Mouse (Mus musculus) heart, postnatal 10 days (tissue): ENCODE data around the gene Cab39. TPM values are rescaled to one million over a fixed set of nuclear protein-coding genes. Genes with fewer than 3 reads are reported as not detected.
A peak's percentile ranks its signal among the peaks of the same experiment; 100 is the strongest.

Experiments
- DNase-seq, 2 experiments: peaks; one replicate each; pipeline ENCODE4 v3.0.0; 2021
- intact Hi-C: fragments of 180-260 bp; cut with DNase I; formaldehyde crosslinking; loops from one replicate; pipeline ENCODE4 v1.15.1; 2025
- microRNA-seq, 2 experiments: library from miRNA; unstranded; fragments of <30 nt; microRNA quantifications; one replicate each; pipeline ENCODE4 v1.2.0; 2022
- total RNA-seq, 2 experiments: library from RNA; stranded (reverse); gene quantifications; 2 replicates each; pipeline ENCODE4 v1.2.3; 2021

Cab39 gene
- total RNA-seq, 2 experiments from 2014 or later: 106 to 108 TPM

GRCm38 (mm10) chr1:85896781-85897700 lies 103.8 kb downstream of the Cab39 start:
- peak; percentile 29 to 30 for DNase-seq
- intact Hi-C loops: no loop called here

DNA sequence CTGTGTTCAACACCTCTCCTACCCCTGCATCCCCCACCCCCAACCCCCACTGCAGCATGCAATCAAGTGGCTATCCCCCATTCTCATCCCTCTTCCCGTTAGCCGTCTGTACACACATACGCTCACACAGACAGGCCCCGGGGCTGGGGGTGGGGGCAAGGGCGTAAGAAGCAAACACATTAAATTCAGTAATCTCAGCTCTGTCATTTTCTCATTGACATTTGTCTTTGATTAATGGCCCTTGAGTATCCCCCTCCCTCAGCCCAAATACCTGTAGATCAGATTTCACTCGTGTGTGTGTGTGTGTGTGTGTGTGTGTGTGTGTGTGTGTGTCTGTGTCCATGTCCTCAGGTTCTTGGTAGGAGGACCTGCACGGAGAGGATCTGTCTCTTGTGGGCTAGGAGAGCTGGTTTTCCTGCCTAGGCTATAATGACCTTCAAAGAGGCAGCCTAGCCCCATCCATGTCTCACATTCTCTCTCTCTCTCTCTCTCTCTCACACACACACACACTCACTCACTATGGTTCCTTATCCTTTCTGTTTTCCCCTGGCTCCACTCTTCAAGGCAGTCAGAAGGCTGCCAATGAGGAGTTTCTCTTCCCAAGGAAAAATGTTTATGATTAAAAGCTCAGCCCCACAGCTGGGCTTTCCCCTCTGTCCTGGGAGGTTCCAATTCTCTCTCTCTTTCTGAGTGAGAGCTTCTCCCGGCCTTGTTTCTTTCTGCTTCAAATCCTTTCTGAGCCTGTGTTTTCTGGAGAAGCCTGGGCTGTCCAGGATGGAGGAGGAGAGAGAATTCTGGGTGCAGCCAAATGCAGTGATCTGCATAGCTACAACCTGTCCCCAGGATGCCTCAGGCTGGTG lies 104.9 kb downstream of the Cab39 start:
- DNase-seq: peak in 1 of 2 experiments; percentile 26
- intact Hi-C loops: no loop called here

DNA sequence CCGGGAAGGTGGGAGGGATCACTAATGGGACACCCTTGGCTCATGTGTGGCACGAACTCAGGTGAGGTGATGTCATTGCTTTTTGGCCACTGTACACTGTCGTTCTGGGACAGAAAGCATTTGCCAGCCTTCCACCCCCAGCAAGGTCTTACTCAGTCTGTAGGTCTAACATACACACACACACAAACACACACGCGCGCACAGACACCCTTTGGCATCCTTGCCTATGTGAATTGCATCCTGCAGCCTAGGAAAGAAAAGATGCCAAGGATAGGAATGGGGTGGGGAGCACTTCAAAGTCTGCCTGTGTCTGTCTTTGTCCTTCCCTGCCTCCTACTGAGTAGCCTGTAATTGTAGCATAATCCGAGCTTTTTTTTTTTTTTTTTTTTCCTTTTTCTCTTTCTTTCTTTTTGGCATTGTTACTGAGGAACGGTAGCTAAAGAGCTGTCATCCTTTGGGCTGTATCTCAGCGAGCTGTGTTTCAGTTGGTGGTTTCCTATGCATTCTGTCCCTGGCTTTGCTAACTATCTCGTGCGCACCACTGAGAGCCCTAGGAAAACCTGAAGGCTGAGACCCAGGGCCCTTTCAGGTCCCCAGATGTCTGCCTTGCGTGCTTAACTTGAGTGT lies 105.6 kb downstream of the Cab39 start:
- DNase-seq: no peak
- intact Hi-C loops: no loop called here

DNA sequence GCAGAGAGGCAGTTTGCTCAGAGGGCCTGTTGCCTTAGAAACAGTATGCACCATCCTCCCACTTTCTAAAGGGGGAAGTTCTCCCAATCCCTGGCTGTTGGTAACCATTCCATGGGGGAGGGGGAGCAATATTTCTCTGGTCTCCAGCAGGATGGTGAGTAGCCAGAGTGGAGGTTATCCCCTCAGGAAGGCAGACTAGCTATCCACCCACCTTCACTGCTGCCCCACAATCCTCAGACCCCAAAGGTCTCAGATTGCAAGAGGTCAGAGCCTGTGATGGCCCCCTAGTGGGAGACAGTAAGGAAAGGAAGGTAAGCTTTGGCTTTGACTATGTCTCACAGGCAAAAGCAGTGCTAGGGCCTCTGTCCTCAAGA lies 106.1 kb downstream of the Cab39 start:
- intact Hi-C loops: no loop called here
- no peak for DNase-seq

GRCm38 (mm10) chr1:85900521-85901333 lies 107.5 kb downstream of the Cab39 start:
- peak; percentile 54 to 55 for DNase-seq
- intact Hi-C loops: no loop called here

Small RNA genes lying within 50 kb of the gene (microRNA-seq; reads per million reads assigned to microRNA genes)
- gene Gm25472 (0 reads per million in 2 experiments), gene Mir8096 (0 to 0.24 reads per million in 2 experiments)

Other genes with a start within 250 kb of the Cab39 start
- not detected for gene G530012D18Rik, start 217.8 kb upstream of the Cab39 start, total RNA-seq
- gene Sp110, start 194.6 kb upstream of the Cab39 start, total RNA-seq: 1 to 10 TPM; 3.1 to 3.8 TPM
- 1 to 10 TPM; 1.5 to 2.0 TPM for gene Sp140, start 193.1 kb upstream of the Cab39 start, total RNA-seq
- 10 to 100 TPM in 1 of 2 experiments, 1 to 10 TPM in 1; 7.4 to 10.5 TPM for gene Sp100, start 143.5 kb upstream of the Cab39 start, total RNA-seq
- 1 to 10 TPM in 1 of 2 experiments, under 1 TPM in 1; 0.45 to 1.1 TPM for gene A630001G21Rik, start 14.8 kb upstream of the Cab39 start, total RNA-seq
- 100 to 1,000 TPM in 1 of 2 experiments, 10 to 100 TPM in 1; 96.4 to 109 TPM for gene Itm2c, start 100.8 kb downstream of the Cab39 start, total RNA-seq
- under 1 TPM in 1 of 2 experiments, not detected in 1; 0.17 TPM for gene 4933407L21Rik, start 135.0 kb downstream of the Cab39 start, total RNA-seq
- gene Gpr55, start 167.6 kb downstream of the Cab39 start, total RNA-seq: not detected
- gene Spata3, start 223.4 kb downstream of the Cab39 start, total RNA-seq: not detected